Mouse (Mus musculus): Measurements from ENCODE around the gene Tmem156.

GRCm38 (mm10) chr5:65057596-65057995 is 34.3 kb downstream of the Tmem156 start:
- TF ChIP-seq ELF1 (IDR thresholded peaks at IDR 0.05; ENCODE audit: low read depth, low read length) = no peak
- TF ChIP-seq POLR2A (IDR thresholded peaks at IDR 0.05; ENCODE audit: control insufficient read depth in 1 of 2, insufficient read depth in 1 of 2, low read depth in 1 of 2, low read length in 2 of 2, poor library complexity in 1 of 2) = no peak
- no peak for TF ChIP-seq ZMIZ1 (IDR thresholded peaks at IDR 0.05; ENCODE audit: low read depth, low read length)
- no peak for TF ChIP-seq MAX (IDR thresholded peaks at IDR 0.05; ENCODE audit: low read length)
- TF ChIP-seq CTCF (IDR thresholded peaks at IDR 0.05 in 2 of 3, conservative IDR thresholded peaks at IDR 0.05 in 1 of 3; ENCODE audit: control insufficient read depth in 1 of 3, insufficient read depth in 1 of 3, low read depth in 2 of 3, low read length in 3 of 3, poor library complexity in 1 of 3, severe bottlenecking in 1 of 3) = no peak
- no peak for TF ChIP-seq NELFE (IDR thresholded peaks at IDR 0.05; ENCODE audit: low read depth, low read length)
- no peak for TF ChIP-seq RCOR1 (IDR thresholded peaks at IDR 0.05; ENCODE audit: low read depth, low read length)

All from MEL (cell line).